ENCODE assay signal across 8 mouse cellular contexts in genomic region chr4:133424100-133424499, GRCm38 (mm10). TPM values are rescaled to one million over a fixed set of nuclear protein-coding genes. Genes with fewer than 3 reads are reported as not detected.
DNase-seq lines count a peak whose midpoint lies in the region; ATAC-seq and TF ChIP-seq lines count a peak whose summit lies in the region.

No protein-coding gene starts in this region.

- 34% methylated on average over 4 of the region's 4 CpGs for whole genome bisulfite sequencing in kidney, adult 2 months
- WGBS in limb, embryonic 13.5 days = 36% methylated on average over 4 of the region's 4 CpGs

- H3K4me2 ChIP-seq in limb, embryonic 13.5 days (replicated peaks) = no peak overlapping the region

- peak; percentile 65 for DNase-seq in A20 (ENCODE audit: low read depth, low spot score)
- peak; percentile 48 for DNase-seq in T-cell, adult 2 months (ENCODE audit: low spot score)
- peak; percentile 90 for DNase-seq in embryo, embryonic 10 days (ENCODE audit: low spot score)
- peak; percentile 45 for DNase-seq in gastrocnemius, postnatal 25 days
- peak; percentile 75 for DNase-seq in kidney, adult 2 months
- peak; percentile 74 for DNase-seq in naive thymus-derived CD4-positive, alpha-beta T cell, adult 2 months (ENCODE audit: low read depth)
- DNase-seq in testis, postnatal 10 days (ENCODE audit: low spot score) = peak; percentile 80

- H3K36me3 ChIP-seq in kidney, adult 2 months (ENCODE audit: control insufficient read depth, insufficient read depth, low read length) = no peaks in the 10 kb centered on the region; the same call in 1 of the 2 replicates
- H3K36me3 ChIP-seq in limb, embryonic 13.5 days = peaks cover 32% of the 10 kb centered on the region

- no peaks in the 10 kb centered on the region for H3K4me1 ChIP-seq in kidney, adult 2 months (ENCODE audit: control insufficient read depth, insufficient read depth, low read length)
- peaks cover 15% of the 10 kb centered on the region; the same call in 1 of the 2 replicates for H3K4me1 ChIP-seq in limb, embryonic 13.5 days

- no peak overlapping the region for H3K9ac ChIP-seq in limb, embryonic 13.5 days

- no peak for TF ChIP-seq POLR2A in kidney, adult 2 months (IDR thresholded peaks at IDR 0.05; ENCODE audit: low read depth, low read length)

- peak; percentile 51; the same call in 1 of the 2 replicates for ATAC-seq in limb, embryonic 13.5 days (ENCODE audit: low FRiP score, low read depth)

- H3K27ac ChIP-seq in kidney, adult 2 months (ENCODE audit: insufficient read depth, low read depth, low read length) = no peak overlapping the region
- no peak overlapping the region for H3K27ac ChIP-seq in limb, embryonic 13.5 days

- H3K4me3 ChIP-seq in kidney, adult 2 months (ENCODE audit: insufficient read depth, low read depth, low read length) = no peak overlapping the region
- no peak overlapping the region for H3K4me3 ChIP-seq in limb, embryonic 13.5 days

- H3K9me3 ChIP-seq in limb, embryonic 13.5 days = no peaks in the 10 kb centered on the region

- H3K27me3 ChIP-seq in kidney, adult 2 months (replicated peaks; ENCODE audit: control insufficient read depth, insufficient read depth, low read length) = no peaks in the 10 kb centered on the region
- no peaks in the 10 kb centered on the region for H3K27me3 ChIP-seq in limb, embryonic 13.5 days

- peak; percentile 88 for TF ChIP-seq CTCF in kidney, adult 2 months (conservative IDR thresholded peaks at IDR 0.05; ENCODE audit: insufficient read depth, insufficient read length, low read depth, low read length)

RNA-seq across cellular contexts. Expression of gene Slc9a1, which starts 54.6 kb away (rescaled TPM):
- total RNA-seq in gastrocnemius, postnatal 25 days (2021) = 1 to 10 TPM; 8.0 to 9.1 TPM
- polyA plus RNA-seq in kidney, adult 2 months (2012; rRNA removed) = 30.1 and 32.3 TPM in 2 replicates
- polyA plus RNA-seq in limb, embryonic 13.5 days (2015; fragmentation: Nextera tagmentation; extraction: Ambion mirVana) = 8.1 and 8.8 TPM in 2 replicates

RNA-seq across cellular contexts. Expression of gene Tent5b, which starts 55.8 kb away (rescaled TPM):
- 1 to 10 TPM in 1 of 2 experiments, under 1 TPM in 1; 0.38 to 1.2 TPM for total RNA-seq in gastrocnemius, postnatal 25 days (2021)
- polyA plus RNA-seq in kidney, adult 2 months (2012; rRNA removed) = 2.9 and 3.1 TPM in 2 replicates
- polyA plus RNA-seq in limb, embryonic 13.5 days (2015; fragmentation: Nextera tagmentation; extraction: Ambion mirVana) = 0.87 and 0.92 TPM in 2 replicates
